Mouse (Mus musculus) regulatory T cell (primary cell): ENCODE data around the gene Gnat1.

ENCODE experiments used
- in situ Hi-C: fragments of 300-600 bp; cut with MboI, MseI; formaldehyde crosslinking; loops from one replicate; pipeline ENCODE4 v1.15.1; 2025; ENCODE audit warnings: high pct_unique_total_duplicates

Gene Gnat1

DNA sequence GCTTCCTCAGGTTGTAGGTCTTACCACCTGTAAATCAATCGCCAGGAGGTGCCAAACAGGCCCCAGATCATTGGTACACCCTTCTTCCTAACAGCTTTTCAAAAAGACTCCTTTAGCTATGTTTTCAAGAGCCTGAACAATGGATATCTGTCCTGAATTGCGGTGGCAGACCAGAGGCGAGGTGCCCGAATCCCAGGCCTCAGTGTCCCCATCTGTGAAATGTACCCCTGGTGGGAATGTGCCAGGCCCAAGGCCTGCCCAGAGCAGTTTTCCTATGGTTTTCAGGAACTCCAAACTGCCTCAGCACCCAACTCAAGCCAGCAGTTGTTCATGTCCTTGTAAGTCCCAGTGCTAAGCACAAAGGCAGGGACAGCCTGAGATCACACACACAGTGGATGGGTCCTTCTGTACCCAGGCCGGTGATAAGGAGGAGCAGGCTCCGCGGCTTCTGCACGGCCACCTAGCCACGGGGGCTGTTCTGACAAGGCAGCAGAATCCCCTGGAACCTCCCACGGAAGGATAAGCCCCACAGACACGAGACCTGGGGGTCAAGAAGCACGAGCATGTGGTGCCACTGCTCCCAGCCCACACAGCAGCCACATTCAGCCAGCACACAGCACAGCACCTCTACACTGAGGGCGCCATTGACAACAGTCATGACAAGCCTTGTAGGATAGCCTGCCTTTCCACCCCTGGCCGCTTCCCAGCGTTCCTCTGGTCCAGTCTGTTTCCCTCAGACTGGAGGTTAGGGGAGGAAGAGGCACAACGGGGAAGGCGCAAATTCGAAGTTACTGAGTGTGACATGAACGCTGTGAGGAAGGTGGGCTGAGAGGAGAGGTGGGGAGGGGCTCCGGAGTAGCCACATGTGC lies 51.9 kb downstream of the Gnat1 start:
- in situ Hi-C loops = no loop called here

DNA sequence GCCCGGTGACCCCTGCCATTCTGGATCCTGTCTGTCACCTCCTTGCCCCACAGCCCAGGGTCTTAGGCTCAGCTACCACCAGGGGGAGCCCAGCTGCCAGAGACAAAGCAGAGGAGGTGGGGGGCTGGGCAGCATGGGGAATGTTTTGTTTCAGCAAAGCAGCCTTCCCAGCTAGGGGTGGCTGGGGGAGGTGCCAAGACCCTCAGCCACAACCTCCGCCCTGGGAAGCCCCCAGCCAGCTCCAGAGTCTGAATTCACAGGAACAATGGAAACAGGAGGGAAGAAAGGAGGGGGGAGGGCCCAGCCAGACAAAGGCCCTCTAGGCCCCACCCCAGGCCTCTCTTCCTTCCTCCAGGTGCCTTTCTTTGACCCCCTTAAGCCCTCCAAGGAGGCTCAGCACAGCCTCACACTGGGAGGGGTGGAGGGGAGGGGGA lies 52.7 kb downstream of the Gnat1 start:
- in situ Hi-C loops = no loop called here

DNA sequence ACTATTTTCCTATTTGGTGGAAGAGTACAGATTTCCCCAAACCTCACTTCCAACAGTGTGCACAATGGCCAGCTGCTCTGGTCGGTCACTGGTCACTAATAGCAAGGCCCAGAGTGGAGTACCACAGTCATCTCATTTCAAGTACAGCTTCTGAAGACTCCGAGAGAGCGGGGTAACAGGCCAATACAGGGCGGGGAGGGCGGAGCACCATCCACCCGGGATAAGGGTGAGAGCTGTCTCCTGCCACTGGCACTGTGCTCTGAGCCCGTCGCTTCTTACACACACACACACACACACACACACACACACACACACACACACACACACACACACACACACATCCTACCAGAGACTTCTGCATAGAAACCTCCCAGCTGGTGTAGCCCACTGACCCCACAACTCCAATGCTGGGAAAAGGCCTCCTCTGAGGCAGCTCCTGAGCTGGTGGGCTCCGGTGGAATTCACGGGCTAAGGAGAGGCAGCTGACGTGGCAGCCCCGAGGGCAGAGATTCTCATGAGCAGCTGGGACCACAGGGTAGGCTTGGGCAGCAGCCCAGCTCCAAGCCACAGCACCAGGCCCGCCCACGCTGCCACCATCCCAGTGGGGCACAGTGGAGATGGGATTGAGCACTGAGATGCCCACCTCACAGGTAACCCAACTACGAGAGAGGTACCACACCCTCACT lies 53.2 kb downstream of the Gnat1 start:
- in situ Hi-C loops = no loop called here

DNA sequence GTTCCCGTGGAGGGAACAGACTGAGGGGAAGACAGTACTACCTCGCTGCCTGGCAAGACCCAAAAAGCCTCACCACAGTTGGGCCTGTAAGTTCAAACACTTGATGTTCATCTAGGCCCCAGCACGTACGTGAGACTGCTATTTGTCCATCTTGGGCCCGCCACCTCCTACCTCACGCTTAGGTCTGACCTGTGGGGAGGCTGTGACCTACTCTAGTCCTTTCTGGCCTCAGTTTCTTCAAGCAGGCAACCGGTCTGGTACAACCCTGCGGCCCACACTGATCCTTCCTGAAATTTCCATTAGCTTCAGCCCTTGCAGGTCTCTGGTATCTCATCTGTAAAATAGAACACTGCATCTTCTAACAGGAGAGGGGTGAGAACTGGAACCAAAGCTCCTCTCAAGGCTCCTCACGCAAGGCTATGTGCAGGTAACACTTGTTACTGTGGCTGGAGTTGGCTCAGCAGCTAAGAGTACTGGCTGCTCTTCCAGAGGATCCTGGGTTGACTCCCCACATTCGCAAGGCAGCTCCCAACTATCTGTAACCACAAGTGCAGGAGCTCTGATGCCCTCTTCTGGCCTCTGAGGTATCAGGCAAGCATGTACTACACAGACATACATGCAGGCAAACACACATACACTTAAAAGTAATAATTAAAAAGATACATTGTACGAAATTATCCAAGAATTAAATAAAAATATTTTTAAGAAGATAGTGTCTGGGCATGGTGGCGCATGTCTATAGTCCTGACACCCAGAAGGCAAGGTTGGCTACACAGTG lies 54.0 kb downstream of the Gnat1 start:
- in situ Hi-C loops = no loop called here

- in situ Hi-C loops = no loop called here
These were observed 54.6 kb downstream of the Gnat1 start for GRCm38 (mm10) chr9:107624951-107625350.

DNA sequence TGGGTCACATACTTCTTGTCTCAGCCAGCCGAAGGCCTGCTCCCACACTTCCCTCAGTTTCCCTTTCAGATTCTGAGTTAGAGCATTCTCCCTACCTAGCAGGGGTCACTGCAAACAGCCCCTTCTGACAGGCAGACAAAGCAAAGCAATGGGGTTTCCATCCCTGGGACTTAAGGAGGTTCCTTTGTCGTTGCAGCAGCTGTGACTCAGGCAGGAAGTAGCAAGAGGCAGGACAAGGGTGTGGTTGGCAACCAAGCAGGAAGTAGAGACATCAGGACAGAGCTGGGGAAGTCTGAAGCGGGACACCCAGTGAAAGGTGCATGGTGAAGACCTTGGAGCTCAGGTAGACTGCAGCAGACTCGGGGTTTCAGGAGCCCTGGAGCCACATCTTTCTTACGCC lies 55.0 kb downstream of the Gnat1 start:
- in situ Hi-C loops = no loop called here
